Mouse (Mus musculus): ENCODE results near the gene Ndfip2. TPM values are rescaled to one million over a fixed set of nuclear protein-coding genes. Genes with fewer than 3 reads are reported as not detected.
A peak's percentile ranks its signal among the peaks of the same experiment; 100 is the strongest.

The Ndfip2 gene
- polyA plus RNA-seq, 1 experiment: 26.9 TPM

GRCm38 (mm10) chr14:105275196-105275595 is 16.8 kb downstream of the Ndfip2 start:
- Histone ChIP-seq H3K4me2 (ENCODE audit: low read depth) (peak overlapping the region; percentile 51), H3K79me2 (ENCODE audit: control insufficient read depth, insufficient read depth) (peaks cover 68% of the 10 kb centered on the region), H3ac (ENCODE audit: control insufficient read depth, insufficient read length) (no peak overlapping the region), H3K4me3 (no peak overlapping the region), H3K27me3 (ENCODE audit: control insufficient read depth, insufficient read depth, insufficient read length) (no peaks in the 10 kb centered on the region), H3K36me3 (ENCODE audit: control insufficient read depth, insufficient read depth) (no peaks in the 10 kb centered on the region)
- no peak for TF ChIP-seq MYOG (IDR thresholded peaks at IDR 0.05; ENCODE audit: control insufficient read depth in 1 of 3, insufficient read depth in 1 of 3, insufficient read length in 2 of 3, low read depth in 2 of 3)
- TF ChIP-seq REST (IDR thresholded peaks at IDR 0.05; ENCODE audit: insufficient read depth, insufficient read length): no peak
- TF ChIP-seq MAX (IDR thresholded peaks at IDR 0.05; ENCODE audit: low read depth): no peak
- TF ChIP-seq CEBPB (IDR thresholded peaks at IDR 0.05; ENCODE audit: insufficient read depth, poor library complexity, severe bottlenecking): no peak
- no peak for TF ChIP-seq MYOD1 (IDR thresholded peaks at IDR 0.05; ENCODE audit: control insufficient read depth in 1 of 3, insufficient read length in 2 of 3, low read depth in 2 of 3)

DNA sequence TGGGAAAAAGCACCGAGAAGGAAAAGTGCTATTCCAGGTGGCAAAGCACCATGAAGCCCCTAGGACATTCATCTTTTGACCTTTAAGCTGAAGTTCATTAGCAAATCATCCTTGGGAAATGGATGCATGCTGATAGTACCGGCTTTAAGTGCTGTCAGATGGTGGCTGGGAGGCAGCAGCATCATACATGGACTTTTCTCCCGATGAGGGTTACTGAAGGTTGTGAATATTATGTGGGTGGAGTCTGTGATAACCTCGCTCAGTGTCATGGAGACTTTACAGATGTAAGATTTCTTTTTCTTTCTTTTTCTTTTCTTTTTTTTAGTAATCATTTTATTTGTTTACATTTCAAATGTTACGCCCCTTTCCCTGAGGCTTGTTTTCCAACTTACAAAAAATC is 18.9 kb downstream of the Ndfip2 start:
- Histone ChIP-seq H3K4me2 (ENCODE audit: low read depth) (no peak overlapping the region), H3K27me3 (ENCODE audit: control insufficient read depth, insufficient read depth, insufficient read length) (no peaks in the 10 kb centered on the region), H3ac (ENCODE audit: control insufficient read depth, insufficient read length) (no peak overlapping the region), H3K4me3 (no peak overlapping the region), H3K79me2 (ENCODE audit: control insufficient read depth, insufficient read depth) (peaks cover 67% of the 10 kb centered on the region), H3K36me3 (ENCODE audit: control insufficient read depth, insufficient read depth) (no peaks in the 10 kb centered on the region)
- TF ChIP-seq REST (IDR thresholded peaks at IDR 0.05; ENCODE audit: insufficient read depth, insufficient read length) (no peak), MYOG (IDR thresholded peaks at IDR 0.05; ENCODE audit: control insufficient read depth in 1 of 3, insufficient read depth in 1 of 3, insufficient read length in 2 of 3, low read depth in 2 of 3) (no peak)

DNA sequence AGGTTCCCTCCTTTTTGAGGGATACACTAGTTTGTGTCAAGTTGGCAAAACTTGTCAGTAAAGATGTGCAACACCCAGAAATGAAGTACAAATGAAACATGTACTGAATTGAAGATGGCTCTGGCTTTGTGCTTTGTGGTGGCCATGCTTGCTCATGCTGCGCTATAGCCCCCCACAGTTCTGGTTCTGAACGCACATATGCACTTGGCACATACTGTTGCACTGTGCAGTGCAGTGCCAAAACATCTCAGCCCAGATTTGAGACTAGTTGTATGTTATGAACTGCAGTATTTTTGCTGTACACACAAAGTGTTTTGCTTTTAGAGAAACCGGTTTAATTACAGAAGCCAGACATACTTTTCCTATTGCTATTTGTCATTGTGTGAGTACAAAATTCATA is 25.7 kb downstream of the Ndfip2 start:
- Histone ChIP-seq H3K4me2 (ENCODE audit: low read depth) (no peak overlapping the region), H3ac (ENCODE audit: control insufficient read depth, insufficient read length) (no peak overlapping the region), H3K4me3 (no peak overlapping the region), H3K36me3 (ENCODE audit: control insufficient read depth, insufficient read depth) (peaks cover 8% of the 10 kb centered on the region), H3K27me3 (ENCODE audit: control insufficient read depth, insufficient read depth, insufficient read length) (no peaks in the 10 kb centered on the region), H3K79me2 (ENCODE audit: control insufficient read depth, insufficient read depth) (peaks cover 42% of the 10 kb centered on the region)
- TF ChIP-seq USF1 (IDR thresholded peaks at IDR 0.05; ENCODE audit: low read depth) (no peak), MYOD1 (IDR thresholded peaks at IDR 0.05; ENCODE audit: control insufficient read depth in 1 of 3, insufficient read length in 2 of 3, low read depth in 2 of 3) (no peak), MAX (IDR thresholded peaks at IDR 0.05; ENCODE audit: low read depth) (no peak), E2F4 (IDR thresholded peaks at IDR 0.05; ENCODE audit: insufficient read depth) (no peak), TCF12 (IDR thresholded peaks at IDR 0.05; ENCODE audit: insufficient read depth, poor library complexity, severe bottlenecking) (no peak), REST (IDR thresholded peaks at IDR 0.05; ENCODE audit: insufficient read depth, insufficient read length) (no peak), POLR2A (IDR thresholded peaks at IDR 0.05; ENCODE audit: insufficient read length, low read depth) (no peak), CEBPB (IDR thresholded peaks at IDR 0.05; ENCODE audit: insufficient read depth, poor library complexity, severe bottlenecking) (no peak), MYOG (IDR thresholded peaks at IDR 0.05; ENCODE audit: control insufficient read depth in 1 of 3, insufficient read depth in 1 of 3, insufficient read length in 2 of 3, low read depth in 2 of 3) (no peak), SRF (IDR thresholded peaks at IDR 0.05; ENCODE audit: control insufficient read depth, insufficient read length, low read depth) (no peak), TCF3 (IDR thresholded peaks at IDR 0.05; ENCODE audit: insufficient read length, low read depth) (no peak), POLR2AphosphoS2 (IDR thresholded peaks at IDR 0.05; ENCODE audit: insufficient read length, low read depth) (no peak)

- Histone ChIP-seq H3K27me3 (ENCODE audit: control insufficient read depth, insufficient read depth, insufficient read length) (no peaks in the 10 kb centered on the region), H3K79me2 (ENCODE audit: control insufficient read depth, insufficient read depth) (peaks cover 9% of the 10 kb centered on the region), H3K4me3 (no peak overlapping the region), H3K4me2 (ENCODE audit: low read depth) (no peak overlapping the region), H3ac (ENCODE audit: control insufficient read depth, insufficient read length) (no peak overlapping the region), H3K36me3 (ENCODE audit: control insufficient read depth, insufficient read depth) (peaks cover 8% of the 10 kb centered on the region)
- no peak for TF ChIP-seq CEBPB (IDR thresholded peaks at IDR 0.05; ENCODE audit: insufficient read depth, poor library complexity, severe bottlenecking)
- no peak for TF ChIP-seq MYOD1 (IDR thresholded peaks at IDR 0.05; ENCODE audit: control insufficient read depth in 1 of 3, insufficient read length in 2 of 3, low read depth in 2 of 3)
- no peak for TF ChIP-seq POLR2A (IDR thresholded peaks at IDR 0.05; ENCODE audit: insufficient read length, low read depth)
- TF ChIP-seq E2F4 (IDR thresholded peaks at IDR 0.05; ENCODE audit: insufficient read depth): no peak
Observed at GRCm38 (mm10) chr14:105287557-105287956, 29.2 kb downstream of the Ndfip2 start.

DNA sequence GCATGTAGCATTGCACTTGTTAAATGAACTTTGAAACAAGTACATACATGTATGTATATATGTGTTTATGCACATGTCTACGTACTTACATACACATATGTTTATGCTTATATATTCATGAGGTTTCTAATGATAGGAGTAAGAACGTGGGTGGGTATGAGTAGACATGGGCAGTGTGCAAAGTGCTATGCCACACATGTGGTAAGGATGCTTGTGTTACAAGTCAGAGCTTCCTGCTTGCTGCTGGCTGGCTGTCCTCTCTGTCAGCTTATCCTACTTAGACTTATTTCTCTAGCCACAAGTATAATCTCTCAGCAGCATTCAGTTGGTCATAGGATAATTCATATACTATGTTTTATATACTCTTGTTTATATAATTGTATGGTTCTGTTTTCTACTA is 29.6 kb downstream of the Ndfip2 start:
- Histone ChIP-seq H3K4me3 (no peak overlapping the region), H3ac (ENCODE audit: control insufficient read depth, insufficient read length) (no peak overlapping the region), H3K79me2 (ENCODE audit: control insufficient read depth, insufficient read depth) (peaks cover 7% of the 10 kb centered on the region), H3K27me3 (ENCODE audit: control insufficient read depth, insufficient read depth, insufficient read length) (no peaks in the 10 kb centered on the region), H3K4me2 (ENCODE audit: low read depth) (no peak overlapping the region), H3K36me3 (ENCODE audit: control insufficient read depth, insufficient read depth) (peaks cover 8% of the 10 kb centered on the region)
- no peak for TF ChIP-seq E2F4 (IDR thresholded peaks at IDR 0.05; ENCODE audit: insufficient read depth)
- no peak for TF ChIP-seq TCF3 (IDR thresholded peaks at IDR 0.05; ENCODE audit: insufficient read length, low read depth)
- no peak for TF ChIP-seq USF1 (IDR thresholded peaks at IDR 0.05; ENCODE audit: low read depth)
- TF ChIP-seq TCF12 (IDR thresholded peaks at IDR 0.05; ENCODE audit: insufficient read depth, poor library complexity, severe bottlenecking): no peak
- TF ChIP-seq MYOG (IDR thresholded peaks at IDR 0.05; ENCODE audit: control insufficient read depth in 1 of 3, insufficient read depth in 1 of 3, insufficient read length in 2 of 3, low read depth in 2 of 3): no peak
- no peak for TF ChIP-seq MYOD1 (IDR thresholded peaks at IDR 0.05; ENCODE audit: control insufficient read depth in 1 of 3, insufficient read length in 2 of 3, low read depth in 2 of 3)
- no peak for TF ChIP-seq CEBPB (IDR thresholded peaks at IDR 0.05; ENCODE audit: insufficient read depth, poor library complexity, severe bottlenecking)
- no peak for TF ChIP-seq MAX (IDR thresholded peaks at IDR 0.05; ENCODE audit: low read depth)
- no peak for TF ChIP-seq SRF (IDR thresholded peaks at IDR 0.05; ENCODE audit: control insufficient read depth, insufficient read length, low read depth)
- TF ChIP-seq REST (IDR thresholded peaks at IDR 0.05; ENCODE audit: insufficient read depth, insufficient read length): no peak
- TF ChIP-seq POLR2A (IDR thresholded peaks at IDR 0.05; ENCODE audit: insufficient read length, low read depth): no peak
- TF ChIP-seq POLR2AphosphoS2 (IDR thresholded peaks at IDR 0.05; ENCODE audit: insufficient read length, low read depth): no peak

Measured in myocyte (in vitro differentiated cells).